In the genomic region with DNA sequence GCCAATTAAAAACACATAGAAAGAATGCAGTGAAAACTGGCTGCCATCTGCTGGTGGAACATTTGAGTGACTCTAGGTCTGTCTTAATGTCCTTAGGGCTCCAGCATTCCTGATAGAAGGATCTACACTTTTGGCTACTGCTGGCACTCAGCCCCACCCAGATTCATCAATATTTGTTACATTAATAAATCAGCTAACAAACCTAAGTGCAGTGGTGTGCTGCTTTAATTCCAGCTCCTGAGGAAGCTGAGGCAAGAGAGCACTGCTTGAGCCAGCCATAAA, we compare ENCODE assay signal across 8 mouse cellular contexts. TPM values are rescaled to one million over a fixed set of nuclear protein-coding genes. Genes with fewer than 3 reads are reported as not detected.
DNase-seq lines count a peak whose midpoint lies in the region; ATAC-seq and TF ChIP-seq lines count a peak whose summit lies in the region.

No protein-coding gene starts in this region.

- H3K4me2 ChIP-seq in midbrain, embryonic 12.5 days (replicated peaks): no peak overlapping the region
- H3K4me2 ChIP-seq in stomach, postnatal 0 days (replicated peaks; ENCODE audit: low read depth): peak overlapping the region; percentile 44

- H3K9ac ChIP-seq in heart, adult 2 months (ENCODE audit: low read depth, low read length): peak overlapping the region; percentile 20; the same call in 1 of the 2 replicates
- H3K9ac ChIP-seq in midbrain, embryonic 12.5 days (replicated peaks): no peak overlapping the region
- H3K9ac ChIP-seq in stomach, postnatal 0 days (ENCODE audit: low read length): no peak overlapping the region

- no peaks in the 10 kb centered on the region for H3K36me3 ChIP-seq in heart, adult 2 months (ENCODE audit: control insufficient read depth, insufficient read depth, low read length)
- H3K36me3 ChIP-seq in kidney, adult 2 months (ENCODE audit: control insufficient read depth, insufficient read depth, low read length): no peaks in the 10 kb centered on the region
- H3K36me3 ChIP-seq in midbrain, embryonic 12.5 days: no peaks in the 10 kb centered on the region
- H3K36me3 ChIP-seq in stomach, postnatal 0 days (ENCODE audit: control insufficient read depth, insufficient read depth, low read length): no peaks in the 10 kb centered on the region

- H3K79me2 ChIP-seq in heart, adult 2 months (replicated peaks; ENCODE audit: control insufficient read depth, insufficient read depth, low read length): no peaks in the 10 kb centered on the region

- DNase-seq in thymus, postnatal 14 days: peak; percentile 9
- DNase-seq in thymus, postnatal 10 days (ENCODE audit: low spot score in 2 of 2): no peak
- peak; percentile 44 to 55 for DNase-seq in cerebellum, postnatal 14 days
- DNase-seq in heart, adult 2 months: peak; percentile 32 to 38
- peak; percentile 73 for DNase-seq in kidney, adult 2 months
- DNase-seq in left cerebral cortex, postnatal 4 days: peak; percentile 33
- DNase-seq in stomach, postnatal 0 days (ENCODE audit: low spot score): peak; percentile 65

- intact Hi-C loops in heart, adult 2 months (cut with DNase I): loop anchor here (1.0 to 5.0 kb wide), 3 partner anchors 45 to 97 kb away; no protein-coding TSS in a partner anchor
- intact Hi-C loops in left cerebral cortex, postnatal 4 days (cut with DNase I): loop anchor here (10.0 kb wide), 1 partner anchor 99 kb away; no protein-coding TSS in a partner anchor

- no peak overlapping the region for H3K27ac ChIP-seq in heart, adult 2 months
- no peak overlapping the region for H3K27ac ChIP-seq in kidney, adult 2 months (ENCODE audit: insufficient read depth, low read depth, low read length)
- no peak overlapping the region for H3K27ac ChIP-seq in midbrain, embryonic 12.5 days (replicated peaks)
- no peak overlapping the region for H3K27ac ChIP-seq in stomach, postnatal 0 days (replicated peaks)

- no peaks in the 10 kb centered on the region for H3K27me3 ChIP-seq in heart, adult 2 months (ENCODE audit: control insufficient read depth, insufficient read depth, low read length)
- no peaks in the 10 kb centered on the region for H3K27me3 ChIP-seq in kidney, adult 2 months (replicated peaks; ENCODE audit: control insufficient read depth, insufficient read depth, low read length)
- H3K27me3 ChIP-seq in midbrain, embryonic 12.5 days: no peaks in the 10 kb centered on the region
- H3K27me3 ChIP-seq in stomach, postnatal 0 days (ENCODE audit: control insufficient read depth, insufficient read depth, low read length): no peaks in the 10 kb centered on the region

- H3K4me1 ChIP-seq in heart, adult 2 months (ENCODE audit: control insufficient read depth, insufficient read depth, low read length): peaks cover 2% of the 10 kb centered on the region
- H3K4me1 ChIP-seq in kidney, adult 2 months (ENCODE audit: control insufficient read depth, insufficient read depth, low read length): peaks cover 6% of the 10 kb centered on the region; the same call in 1 of the 2 replicates
- peaks cover 15% of the 10 kb centered on the region; the same call in 1 of the 2 replicates for H3K4me1 ChIP-seq in midbrain, embryonic 12.5 days
- no peaks in the 10 kb centered on the region for H3K4me1 ChIP-seq in stomach, postnatal 0 days (replicated peaks; ENCODE audit: control insufficient read depth, insufficient read depth)

- no peak for TF ChIP-seq EP300 in heart, adult 2 months (IDR thresholded peaks at IDR 0.05; ENCODE audit: insufficient read depth, low read depth, low read length)
- no peak for TF ChIP-seq EP300 in stomach, postnatal 0 days (optimal IDR thresholded peaks at IDR 0.05)

- no peak for TF ChIP-seq POLR2A in heart, adult 2 months (IDR thresholded peaks at IDR 0.05; ENCODE audit: insufficient read depth, low read depth, low read length)
- TF ChIP-seq POLR2A in kidney, adult 2 months (IDR thresholded peaks at IDR 0.05; ENCODE audit: low read depth, low read length): no peak

- H3K4me3 ChIP-seq in heart, adult 2 months: peak overlapping the region; percentile 33
- no peak overlapping the region for H3K4me3 ChIP-seq in kidney, adult 2 months (ENCODE audit: insufficient read depth, low read depth, low read length)
- H3K4me3 ChIP-seq in midbrain, embryonic 12.5 days: no peak overlapping the region
- no peak overlapping the region for H3K4me3 ChIP-seq in stomach, postnatal 0 days (ENCODE audit: low read depth, low read length)

- H3K9me3 ChIP-seq in midbrain, embryonic 12.5 days: no peaks in the 10 kb centered on the region
- no peaks in the 10 kb centered on the region for H3K9me3 ChIP-seq in stomach, postnatal 0 days (ENCODE audit: control insufficient read depth, low read length)

- TF ChIP-seq CTCF in heart, adult 2 months (IDR thresholded peaks at IDR 0.05): peak; percentile 58
- TF ChIP-seq CTCF in kidney, adult 2 months (conservative IDR thresholded peaks at IDR 0.05; ENCODE audit: insufficient read depth, insufficient read length, low read depth, low read length): peak; percentile 43
- TF ChIP-seq CTCF in stomach, postnatal 0 days (IDR thresholded peaks at IDR 0.05; ENCODE audit: low read depth): peak; percentile 82

- peak; percentile 79 for ATAC-seq in midbrain, embryonic 12.5 days (ENCODE audit: low FRiP score, low read depth)
- ATAC-seq in stomach, postnatal 0 days (ENCODE audit: low FRiP score, low TSS enrichment): peak; percentile 86

RNA-seq across cellular contexts. Expression of gene Acadl, which starts 32.7 kb away (rescaled TPM):
- total RNA-seq in heart, adult 2 months (2021): 1,000 to 10,000 TPM; 1,007 to 1,201 TPM
- 327 and 489 TPM in 2 replicates for polyA plus RNA-seq in heart, adult 2 months (2012; rRNA removed)
- 92.0 and 123 TPM in 2 replicates for polyA plus RNA-seq in kidney, adult 2 months (2012; rRNA removed)
- total RNA-seq in left cerebral cortex, postnatal 4 days (2021): 10 to 100 TPM; 28.0 to 31.3 TPM
- 49.2 and 49.9 TPM in 2 replicates for polyA plus RNA-seq in midbrain, embryonic 12.5 days (2016; fragmentation: Nextera tagmentation; extraction: Ambion mirVana)
- polyA plus RNA-seq in stomach, postnatal 0 days (2015; fragmentation: Nextera tagmentation; extraction: Ambion mirVana): 217 and 232 TPM in 2 replicates

RNA-seq across cellular contexts. Expression of gene Myl1, which starts 49.4 kb away (rescaled TPM):
- total RNA-seq in heart, adult 2 months (2021): 10 to 100 TPM; 22.5 to 30.4 TPM
- polyA plus RNA-seq in heart, adult 2 months (2012; rRNA removed): 62.8 and 111 TPM in 2 replicates
- polyA plus RNA-seq in kidney, adult 2 months (2012; rRNA removed): 1.2 and 56.0 TPM in 2 replicates
- total RNA-seq in left cerebral cortex, postnatal 4 days (2021): under 1 TPM in 1 of 2 experiments, not detected in 1; 0.70 TPM
- 1.8 and 2.0 TPM in 2 replicates for polyA plus RNA-seq in midbrain, embryonic 12.5 days (2016; fragmentation: Nextera tagmentation; extraction: Ambion mirVana)
- polyA plus RNA-seq in stomach, postnatal 0 days (2015; fragmentation: Nextera tagmentation; extraction: Ambion mirVana): 10.3 and 12.7 TPM in 2 replicates

Comparison
In these comparisons a context has a peak if more than half of its experiments do, and no peak if none do; other contexts are left out.
1. DNase-seq: peak in thymus, postnatal 14 days (single experiment), cerebellum, postnatal 14 days (2 of 2), heart, adult 2 months (2 of 2), kidney, adult 2 months (single experiment), left cerebral cortex, postnatal 4 days (single experiment) and stomach, postnatal 0 days (single experiment); none in thymus, postnatal 10 days (0 of 2).
2. Peak in every context shown above with its lines, with median percentiles within 50 percentile points of each other: CTCF ChIP-seq.